Mouse (Mus musculus) myocyte (in vitro differentiated cells): ENCODE data around the gene Grin1. TPM values are rescaled to one million over a fixed set of nuclear protein-coding genes. Genes with fewer than 3 reads are reported as not detected.

ENCODE experiments used
- H3K27me3 ChIP-seq: one replicate; pipeline ENCODE4 v1.6.1; 2011; ENCODE audit not compliant: control insufficient read depth, insufficient read depth, insufficient read length
- H3K36me3 ChIP-seq: one replicate; pipeline ENCODE4 v1.6.1; 2011; ENCODE audit not compliant: control insufficient read depth, insufficient read depth
- H3K4me2 ChIP-seq: one replicate; pipeline ENCODE4 v1.6.1; 2011; ENCODE audit warnings: low read depth, control low read depth
- H3K4me3 ChIP-seq: one replicate; pipeline ENCODE4 v1.5.1; 2011; ENCODE audit warnings: mild to moderate bottlenecking, control low read depth, moderate library complexity
- H3K79me2 ChIP-seq: one replicate; pipeline ENCODE4 v1.6.1; 2011; ENCODE audit not compliant: control insufficient read depth, insufficient read depth
- H3ac ChIP-seq: one replicate; pipeline ENCODE4 v1.6.1; 2011; ENCODE audit not compliant: control insufficient read depth, insufficient read length
- CEBPB ChIP-seq: IDR thresholded peaks from 2 replicates; pipeline ENCODE4 v1.6.1; 2011; ENCODE audit warnings: mild to moderate bottlenecking, moderate library complexity; ENCODE audit not compliant: poor library complexity, insufficient read depth, severe bottlenecking
- E2F4 ChIP-seq: IDR thresholded peaks from one replicate; pipeline ENCODE4 v1.6.1; 2011; ENCODE audit warnings: mild to moderate bottlenecking, control low read depth, moderate library complexity; ENCODE audit not compliant: insufficient read depth
- MAX ChIP-seq: IDR thresholded peaks from one replicate; pipeline ENCODE4 v1.6.1; 2011; ENCODE audit warnings: low read depth, mild to moderate bottlenecking, control low read depth
- MYOD1 ChIP-seq, 3 experiments: IDR thresholded peaks; one replicate each; pipeline ENCODE4 v1.6.1; 2011; ENCODE audit warnings: control low read depth in 2 of 3, low read depth in 2 of 3, mild to moderate bottlenecking in 2 of 3, moderate library complexity in 1 of 3; ENCODE audit not compliant: insufficient read length in 2 of 3, control insufficient read depth in 1 of 3
- MYOG ChIP-seq, 3 experiments: IDR thresholded peaks; one replicate each; pipeline ENCODE4 v1.6.1; 2011; ENCODE audit warnings: control low read depth in 2 of 3, low read depth in 2 of 3, mild to moderate bottlenecking in 2 of 3; ENCODE audit not compliant: insufficient read length in 2 of 3, control insufficient read depth in 1 of 3, insufficient read depth in 1 of 3
- POLR2A ChIP-seq: IDR thresholded peaks from one replicate; pipeline ENCODE4 v1.6.1; 2011; ENCODE audit warnings: low read depth, mild to moderate bottlenecking, control low read depth, moderate library complexity; ENCODE audit not compliant: insufficient read length
- POLR2AphosphoS2 ChIP-seq: IDR thresholded peaks from one replicate; pipeline ENCODE4 v1.6.1; 2011; ENCODE audit warnings: low read depth, control low read depth; ENCODE audit not compliant: insufficient read length
- REST ChIP-seq: IDR thresholded peaks from one replicate; pipeline ENCODE4 v1.6.1; 2011; ENCODE audit warnings: mild to moderate bottlenecking, control low read depth, moderate library complexity; ENCODE audit not compliant: insufficient read depth, insufficient read length
- SRF ChIP-seq: IDR thresholded peaks from one replicate; pipeline ENCODE4 v1.6.1; 2011; ENCODE audit warnings: low read depth; ENCODE audit not compliant: control insufficient read depth, insufficient read length
- TCF12 ChIP-seq: IDR thresholded peaks from one replicate; pipeline ENCODE4 v1.6.1; 2011; ENCODE audit warnings: mild to moderate bottlenecking, control low read depth; ENCODE audit not compliant: poor library complexity, insufficient read depth, severe bottlenecking
- TCF3 ChIP-seq: IDR thresholded peaks from one replicate; pipeline ENCODE4 v1.6.1; 2011; ENCODE audit warnings: low read depth, control low read depth; ENCODE audit not compliant: insufficient read length
- USF1 ChIP-seq: IDR thresholded peaks from one replicate; pipeline ENCODE4 v1.6.1; 2011; ENCODE audit warnings: low read depth, mild to moderate bottlenecking, control low read depth, moderate library complexity
- polyA plus RNA-seq: library from polyadenylated mRNA; unstranded; fragments of >200 nt; fragmentation: generic; extraction: Trizol; gene quantifications from one replicate; pipeline ENCODE4 v1.2.1, GENCODE M21; 2012; ENCODE audit warnings: missing spikeins

The Grin1 gene
- polyA plus RNA-seq, 1 experiment: 0.12 TPM

GRCm38 (mm10) chr2:25320084-25320483 is 1.1 kb upstream of the Grin1 start:
- Histone ChIP-seq H3K79me2 (no peaks in the 10 kb centered on the region), H3K27me3 (peaks cover 54% of the 10 kb centered on the region), H3ac (no peak overlapping the region), H3K4me3 (no peak overlapping the region), H3K4me2 (no peak overlapping the region), H3K36me3 (no peaks in the 10 kb centered on the region)
- no peak for TF ChIP-seq MYOD1 (IDR thresholded peaks at IDR 0.05; ENCODE audit: control insufficient read depth in 1 of 3, insufficient read length in 2 of 3, low read depth in 2 of 3)
- TF ChIP-seq E2F4: no peak
- TF ChIP-seq MAX: no peak
- no peak for TF ChIP-seq USF1
- no peak for TF ChIP-seq POLR2AphosphoS2
- no peak for TF ChIP-seq CEBPB
- no peak for TF ChIP-seq REST
- no peak for TF ChIP-seq MYOG (IDR thresholded peaks at IDR 0.05; ENCODE audit: control insufficient read depth in 1 of 3, insufficient read depth in 1 of 3, insufficient read length in 2 of 3, low read depth in 2 of 3)
- TF ChIP-seq TCF3: no peak
- no peak for TF ChIP-seq SRF
- no peak for TF ChIP-seq POLR2A
- no peak for TF ChIP-seq TCF12

- Histone ChIP-seq H3K79me2 (no peaks in the 10 kb centered on the region), H3K36me3 (no peaks in the 10 kb centered on the region), H3ac (no peak overlapping the region), H3K27me3 (peaks cover 43% of the 10 kb centered on the region), H3K4me3 (no peak overlapping the region), H3K4me2 (no peak overlapping the region)
- TF ChIP-seq POLR2AphosphoS2 (no peak), TCF3 (no peak), TCF12 (no peak), E2F4 (no peak), POLR2A (no peak)
These were observed 644 bp downstream of the Grin1 start for GRCm38 (mm10) chr2:25318119-25318966.

GRCm38 (mm10) chr2:25311491-25311891 is 7.5 kb downstream of the Grin1 start:
- peak in 1 of 3 experiments; percentile 62 for TF ChIP-seq MYOG (IDR thresholded peaks at IDR 0.05; ENCODE audit: control insufficient read depth in 1 of 3, insufficient read depth in 1 of 3, insufficient read length in 2 of 3, low read depth in 2 of 3)
- no peak for TF ChIP-seq CEBPB
- peak in 1 of 3 experiments; percentile 69 for TF ChIP-seq MYOD1 (IDR thresholded peaks at IDR 0.05; ENCODE audit: control insufficient read depth in 1 of 3, insufficient read length in 2 of 3, low read depth in 2 of 3)
- Histone ChIP-seq H3ac (no peak overlapping the region), H3K4me3 (no peak overlapping the region), H3K36me3 (no peaks in the 10 kb centered on the region), H3K79me2 (no peaks in the 10 kb centered on the region), H3K4me2 (peak overlapping the region; percentile 12), H3K27me3 (peaks cover 54% of the 10 kb centered on the region)

GRCm38 (mm10) chr2:25310969-25311368 is 8.0 kb downstream of the Grin1 start:
- Histone ChIP-seq H3K4me2 (peak overlapping the region; percentile 12), H3K79me2 (no peaks in the 10 kb centered on the region)
- TF ChIP-seq MYOD1 (IDR thresholded peaks at IDR 0.05; ENCODE audit: control insufficient read depth in 1 of 3, insufficient read length in 2 of 3, low read depth in 2 of 3): peak in 1 of 3 experiments; percentile 37
- no peak for TF ChIP-seq TCF12

DNA sequence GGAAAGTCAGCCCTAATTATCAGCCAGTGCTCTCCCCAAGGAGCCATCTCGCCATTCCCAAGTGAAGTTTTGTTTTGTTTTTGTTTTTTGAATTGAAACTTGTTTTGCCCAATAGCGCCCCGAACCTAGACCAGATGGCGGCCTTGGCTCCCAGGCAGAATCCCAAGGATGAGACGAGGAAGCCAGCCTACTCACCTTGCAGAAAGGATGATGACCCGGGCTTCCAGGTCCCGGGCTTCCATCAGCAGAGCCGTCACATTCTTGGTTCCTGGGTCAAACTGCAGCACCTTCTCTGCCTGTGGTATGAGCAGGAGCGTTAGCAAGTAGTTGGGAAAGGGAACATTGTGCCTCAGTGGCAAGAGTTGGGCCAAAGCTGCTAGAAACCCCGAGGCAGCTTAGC is 8.8 kb downstream of the Grin1 start:
- TF ChIP-seq CEBPB (no peak), SRF (no peak), MYOD1 (IDR thresholded peaks at IDR 0.05; ENCODE audit: control insufficient read depth in 1 of 3, insufficient read length in 2 of 3, low read depth in 2 of 3) (no peak), E2F4 (no peak), TCF3 (no peak), REST (no peak), MYOG (IDR thresholded peaks at IDR 0.05; ENCODE audit: control insufficient read depth in 1 of 3, insufficient read depth in 1 of 3, insufficient read length in 2 of 3, low read depth in 2 of 3) (no peak), POLR2A (no peak), POLR2AphosphoS2 (no peak), MAX (no peak), USF1 (no peak), TCF12 (no peak)
- peaks cover 57% of the 10 kb centered on the region for H3K27me3 ChIP-seq

More at GRCm38 (mm10) chr2:25310969-25311368, 8.0 kb downstream of the Grin1 start:
- peaks cover 50% of the 10 kb centered on the region for H3K27me3 ChIP-seq
- H3ac ChIP-seq: no peak overlapping the region
- H3K4me3 ChIP-seq: no peak overlapping the region
- no peaks in the 10 kb centered on the region for H3K36me3 ChIP-seq

More for the DNA sequence above, 8.8 kb downstream of the Grin1 start:
- Histone ChIP-seq H3K36me3 (no peaks in the 10 kb centered on the region), H3K79me2 (no peaks in the 10 kb centered on the region), H3K4me2 (no peak overlapping the region), H3ac (no peak overlapping the region), H3K4me3 (no peak overlapping the region)
